Mouse (Mus musculus): ENCODE measurements around the gene Suds3.

DNA sequence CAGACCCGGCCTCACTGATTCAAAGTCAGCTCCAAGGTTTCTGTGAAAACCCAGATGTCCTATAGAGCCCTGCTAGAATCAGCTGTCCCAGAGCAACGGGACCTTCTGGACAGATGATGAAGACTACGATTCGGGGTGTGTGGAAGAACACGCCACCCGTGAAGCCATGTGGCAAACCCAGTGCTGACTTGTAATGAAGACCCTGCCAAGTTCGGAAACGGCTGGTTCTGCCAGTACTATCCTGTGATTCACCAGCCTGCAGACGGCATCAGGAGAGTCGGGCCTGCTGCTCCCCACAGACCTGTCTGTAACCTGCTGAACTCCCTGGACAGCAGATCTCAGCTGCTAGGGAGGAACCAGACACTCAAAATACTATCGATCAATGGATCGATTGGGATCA is 11.6 kb downstream of the Suds3 start:
- TF ChIP-seq CTCF (IDR thresholded peaks at IDR 0.05; ENCODE audit: low read depth, low read length) (no peak), POLR2AphosphoS5 (IDR thresholded peaks at IDR 0.05; ENCODE audit: insufficient replicate concordance, low read depth, low read length) (no peak), GATA1 (IDR thresholded peaks at IDR 0.05; ENCODE audit: borderline replicate concordance, low read length) (no peak), TAL1 (conservative IDR thresholded peaks at IDR 0.05; ENCODE audit: low read depth, low read length) (no peak), GATA2 (IDR thresholded peaks at IDR 0.05; ENCODE audit: borderline replicate concordance, low read depth, low read length) (no peak)
